Mouse (Mus musculus) embryo, embryonic 9.5 days (tissue): Measurements from ENCODE around the gene Gjb2.
A peak's percentile ranks its signal among the peaks of the same experiment; 100 is the strongest.

Source experiments
- DNase-seq: peaks from one replicate; pipeline ENCODE4 v3.0.0-alpha.2; 2017; ENCODE audit errors: extremely low spot score

The Gjb2 gene

GRCm38 (mm10) chr14:57104106-57105023, at the start of gene Gjb2:
TSS of gene Gjb2 (minus strand) at chr14:57104702.
- peak; percentile 58 for DNase-seq

- no peak for DNase-seq
Observed at GRCm38 (mm10) chr14:57145741-57146140, 41.2 kb upstream of the Gjb2 start.

- DNase-seq, result no peak
Observed at GRCm38 (mm10) chr14:57135265-57135664, 30.8 kb upstream of the Gjb2 start.

GRCm38 (mm10) chr14:57133161-57133661, 28.7 kb upstream of the Gjb2 start, which contains the start of gene Gjb6:
TSS of gene Gjb6 (minus strand) at chr14:57133611.
- DNase-seq, result no peak

- no peak for DNase-seq
Observed at GRCm38 (mm10) chr14:57127383-57127782, 22.9 kb upstream of the Gjb2 start.

- no peak for DNase-seq
Observed at GRCm38 (mm10) chr14:57122295-57122694, 17.8 kb upstream of the Gjb2 start.

GRCm38 (mm10) chr14:57115823-57116544, 11.5 kb upstream of the Gjb2 start, which contains the start of gene Gm4491:
TSS of gene Gm4491 (minus strand) at chr14:57115883.
- DNase-seq, result peak; percentile 68

- peak; percentile 69 for DNase-seq
Observed at GRCm38 (mm10) chr14:57109194-57109593, 4.7 kb upstream of the Gjb2 start.

GRCm38 (mm10) chr14:57107916-57108315, 3.4 kb upstream of the Gjb2 start:
- no peak for DNase-seq

GRCm38 (mm10) chr14:57107091-57107490, 2.6 kb upstream of the Gjb2 start:
- DNase-seq, result no peak

- no peak for DNase-seq
Observed at GRCm38 (mm10) chr14:57105721-57106120, 1.2 kb upstream of the Gjb2 start.

GRCm38 (mm10) chr14:57105111-57105510, 609 bp upstream of the Gjb2 start:
- no peak for DNase-seq

GRCm38 (mm10) chr14:57103711-57104105, 794 bp downstream of the Gjb2 start:
- peak; percentile 18 for DNase-seq

- no peak for DNase-seq
Observed at GRCm38 (mm10) chr14:57103121-57103520, 1.4 kb downstream of the Gjb2 start.

- no peak for DNase-seq
Observed at GRCm38 (mm10) chr14:57101623-57102022, 2.9 kb downstream of the Gjb2 start.

GRCm38 (mm10) chr14:57095855-57096254, 8.6 kb downstream of the Gjb2 start:
- DNase-seq, result no peak

GRCm38 (mm10) chr14:57093029-57093428, 11.5 kb downstream of the Gjb2 start:
- peak; percentile 60 for DNase-seq

- no peak for DNase-seq
Observed at GRCm38 (mm10) chr14:57090001-57090400, 14.5 kb downstream of the Gjb2 start.

GRCm38 (mm10) chr14:57089107-57089506, 15.4 kb downstream of the Gjb2 start:
- no peak for DNase-seq

- no peak for DNase-seq
Observed at GRCm38 (mm10) chr14:57084180-57084668, 20.3 kb downstream of the Gjb2 start.

- no peak for DNase-seq
Observed at GRCm38 (mm10) chr14:57082863-57083262, 21.6 kb downstream of the Gjb2 start.

- no peak for DNase-seq
Observed at GRCm38 (mm10) chr14:57075537-57075936, 29.0 kb downstream of the Gjb2 start.
